Mouse (Mus musculus): ENCODE measurements around the gene Trim31.

Trim31 gene

DNA sequence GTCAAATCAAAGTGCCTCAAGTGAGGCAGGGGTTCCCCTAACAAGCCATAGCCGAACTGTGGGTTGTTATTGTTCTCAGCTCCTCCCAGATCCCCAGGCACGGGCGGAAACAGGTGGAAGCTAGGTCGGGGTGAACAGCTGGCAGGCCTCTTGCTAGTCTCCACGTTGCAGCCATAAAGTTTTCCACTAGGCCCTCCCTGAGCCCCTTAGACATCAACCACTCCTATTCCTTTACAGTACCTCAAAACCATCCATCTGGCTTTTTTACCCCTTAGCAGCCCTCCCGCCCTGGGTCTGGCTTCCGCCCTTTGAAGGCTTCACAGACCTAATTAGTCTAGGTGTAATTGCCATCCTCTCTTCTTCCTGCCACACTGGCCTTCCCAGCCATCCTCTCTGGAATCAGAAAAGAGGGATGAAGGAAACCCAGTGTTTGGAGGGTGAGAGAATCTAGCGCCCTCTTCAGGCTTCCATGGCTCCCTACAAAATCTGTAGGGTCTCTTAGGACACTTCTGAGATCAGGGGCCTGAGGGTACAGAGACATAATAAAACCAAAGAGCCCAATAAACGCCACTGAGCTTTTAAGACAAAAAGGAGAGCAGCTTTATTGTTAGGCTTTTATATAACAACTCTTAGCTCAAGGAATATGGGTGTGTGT, 46.3 kb downstream of the Trim31 start:
- no peak for DNase-seq (ENCODE audit: low spot score)

DNA sequence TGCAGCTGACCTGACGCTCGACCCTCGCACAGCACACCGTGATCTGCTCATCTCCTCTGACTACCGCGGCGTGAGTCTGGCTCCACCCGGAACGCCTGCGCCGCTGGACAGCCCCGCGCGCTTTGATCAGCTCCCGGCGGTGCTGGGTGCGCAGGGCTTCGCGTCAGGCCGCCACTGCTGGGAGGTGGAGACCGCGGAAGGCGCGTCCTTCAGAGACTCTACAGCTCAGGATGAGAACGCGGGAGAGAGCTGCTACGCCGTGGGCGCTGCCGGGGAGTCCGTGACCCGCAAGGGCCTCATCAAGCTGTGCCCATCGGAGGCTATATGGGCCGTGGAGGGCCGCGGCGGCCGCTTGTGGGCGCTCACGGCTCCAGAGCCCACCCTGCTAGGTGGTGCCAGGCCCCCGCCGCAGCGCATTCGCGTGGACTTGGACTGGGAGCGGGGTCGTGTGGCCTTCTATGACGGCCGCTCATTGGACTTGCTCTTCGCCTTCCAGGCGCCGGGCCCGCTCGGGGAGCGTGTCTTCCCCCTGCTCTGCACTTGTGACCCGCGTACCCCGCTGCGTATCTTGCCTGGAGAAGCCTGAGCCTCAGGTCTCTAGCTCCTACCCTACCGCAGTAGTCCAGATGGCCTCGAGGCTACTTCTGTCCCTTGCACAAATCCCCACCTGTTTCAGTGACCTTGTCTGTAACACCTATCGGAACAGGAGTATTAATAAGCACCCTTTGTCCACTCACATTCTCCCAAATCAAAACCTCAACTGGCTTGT, 49.3 kb downstream of the Trim31 start:
- no peak for DNase-seq (ENCODE audit: low spot score)

DNA sequence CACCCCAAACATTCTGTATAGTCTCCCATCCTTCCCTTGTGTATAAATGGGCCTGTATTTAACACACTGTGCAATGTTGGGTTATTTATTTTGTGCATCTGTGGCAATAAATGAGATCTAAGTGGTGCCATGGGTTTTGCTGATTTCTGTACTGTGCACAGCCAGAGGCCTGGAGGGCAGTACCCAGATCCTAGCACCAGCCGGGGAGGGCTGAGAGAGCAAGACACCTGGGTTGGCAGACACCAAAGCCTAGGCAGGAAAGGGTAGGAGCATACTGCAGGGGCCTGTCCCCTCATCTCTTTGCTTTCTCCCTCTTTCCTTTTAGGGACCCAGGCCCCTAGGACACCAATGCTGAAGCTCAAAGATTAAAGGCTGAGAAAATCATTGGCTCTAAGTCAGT, 50.4 kb downstream of the Trim31 start:
- DNase-seq (ENCODE audit: low spot score) = no peak

DNA sequence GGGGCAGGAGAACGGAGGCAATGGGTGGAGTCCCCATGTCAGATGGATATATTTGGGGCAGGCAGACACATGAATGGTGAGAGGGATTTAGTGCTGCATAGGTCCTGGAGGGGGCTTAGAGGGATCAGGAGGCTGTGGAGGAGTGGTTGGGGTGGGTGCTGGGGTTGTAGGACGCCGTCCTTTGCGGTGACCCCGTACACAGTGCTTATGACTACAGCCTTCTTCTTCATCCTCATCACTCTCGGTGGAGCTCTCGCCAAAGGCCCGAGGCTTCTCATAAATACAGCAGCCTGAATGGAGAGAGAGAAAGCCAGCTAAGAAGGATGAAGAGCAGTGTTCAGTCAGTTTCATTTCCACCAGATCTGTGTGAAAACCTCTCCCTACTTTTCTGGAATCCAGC, 51.3 kb downstream of the Trim31 start:
- no peak for DNase-seq (ENCODE audit: low spot score)

DNA sequence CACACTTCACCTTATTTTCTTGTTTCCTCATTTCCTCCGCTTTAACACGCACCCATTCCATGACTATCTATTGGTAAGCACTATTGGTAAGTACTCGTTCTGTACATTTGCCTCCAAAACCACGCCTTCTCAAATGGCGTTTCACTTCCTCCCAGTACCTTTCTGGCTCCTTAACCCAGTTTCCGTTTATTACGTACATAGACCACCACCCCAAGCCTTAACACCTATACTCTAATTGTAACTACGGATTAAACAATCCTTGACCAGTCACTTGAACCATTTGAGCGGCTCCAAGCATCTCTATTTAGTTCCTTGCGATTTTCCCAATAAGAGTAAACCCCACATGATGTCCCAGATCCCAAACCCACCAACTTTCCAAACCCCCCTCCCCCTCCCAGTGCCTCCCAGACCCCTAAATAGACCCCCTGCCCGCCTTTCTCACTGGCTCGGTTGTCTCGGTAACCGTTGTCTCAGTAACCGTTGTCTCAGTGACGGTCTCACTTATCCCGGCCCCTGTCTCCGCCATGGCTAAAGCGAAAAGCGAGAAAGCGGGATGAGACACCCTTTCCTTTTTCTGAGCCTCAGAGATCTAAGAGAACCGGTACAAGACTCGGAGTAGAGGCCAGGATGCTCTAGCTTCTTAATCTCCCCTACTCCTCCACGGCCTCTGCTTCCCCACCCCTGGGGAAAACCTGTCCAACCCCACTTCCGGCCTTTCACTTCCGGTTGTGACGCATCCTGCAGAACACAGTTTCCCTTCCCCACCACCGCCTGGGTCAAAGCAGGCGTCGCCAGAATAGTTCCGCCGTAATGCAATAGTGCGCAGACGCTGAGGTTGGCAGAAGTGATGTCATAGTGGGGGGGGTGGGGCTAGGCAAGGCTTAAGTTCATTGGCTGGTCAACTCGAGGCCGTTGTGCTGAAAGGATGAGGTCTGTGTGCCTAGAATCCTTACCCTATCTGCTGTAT, 53.3 kb downstream of the Trim31 start, which contains the start of gene Ppp1r11:
TSS of gene Ppp1r11 (minus strand) at position 761 of the 967 bp plus-strand sequence.
- peak; percentile 81 for DNase-seq (ENCODE audit: low spot score)

DNA sequence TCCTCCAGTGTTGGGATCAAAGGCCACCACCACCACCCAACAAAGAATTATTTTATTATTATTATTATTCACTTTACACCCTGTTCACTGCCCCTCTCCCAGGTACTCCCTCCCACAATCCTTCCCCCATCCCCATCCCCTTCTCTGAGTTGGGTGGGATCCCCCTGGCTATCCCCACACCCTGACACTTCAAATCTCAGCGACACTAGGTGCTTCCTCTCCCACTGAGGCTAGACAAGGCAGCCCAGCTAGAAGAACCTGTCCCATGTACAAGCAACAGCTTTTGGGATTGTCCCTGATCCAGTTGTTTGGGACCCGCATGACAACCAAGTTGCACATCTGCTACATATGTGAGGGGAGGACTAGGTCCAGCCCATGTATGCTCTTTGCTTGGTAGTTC, 54.7 kb downstream of the Trim31 start:
- DNase-seq (ENCODE audit: low spot score) = no peak

DNA sequence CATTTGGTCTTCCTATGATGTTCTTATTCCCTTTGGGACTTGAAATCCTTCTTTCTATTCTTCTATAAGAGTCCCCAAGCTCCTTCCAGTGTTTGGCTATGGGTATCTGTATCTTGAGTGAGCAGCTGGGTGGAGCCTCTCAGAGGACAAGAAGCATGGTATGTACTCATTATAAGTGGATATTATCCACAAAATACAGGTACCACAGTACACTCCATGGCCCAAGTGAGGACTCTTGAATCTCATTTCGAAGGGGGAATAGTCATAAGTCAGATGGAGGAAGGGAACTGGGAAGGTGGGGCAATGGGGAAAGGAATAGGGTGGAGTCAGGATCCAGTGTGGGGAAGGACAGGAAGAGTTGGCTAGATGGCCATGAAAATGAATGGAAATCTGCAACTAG, 55.1 kb downstream of the Trim31 start:
- DNase-seq (ENCODE audit: low spot score) = no peak

DNA sequence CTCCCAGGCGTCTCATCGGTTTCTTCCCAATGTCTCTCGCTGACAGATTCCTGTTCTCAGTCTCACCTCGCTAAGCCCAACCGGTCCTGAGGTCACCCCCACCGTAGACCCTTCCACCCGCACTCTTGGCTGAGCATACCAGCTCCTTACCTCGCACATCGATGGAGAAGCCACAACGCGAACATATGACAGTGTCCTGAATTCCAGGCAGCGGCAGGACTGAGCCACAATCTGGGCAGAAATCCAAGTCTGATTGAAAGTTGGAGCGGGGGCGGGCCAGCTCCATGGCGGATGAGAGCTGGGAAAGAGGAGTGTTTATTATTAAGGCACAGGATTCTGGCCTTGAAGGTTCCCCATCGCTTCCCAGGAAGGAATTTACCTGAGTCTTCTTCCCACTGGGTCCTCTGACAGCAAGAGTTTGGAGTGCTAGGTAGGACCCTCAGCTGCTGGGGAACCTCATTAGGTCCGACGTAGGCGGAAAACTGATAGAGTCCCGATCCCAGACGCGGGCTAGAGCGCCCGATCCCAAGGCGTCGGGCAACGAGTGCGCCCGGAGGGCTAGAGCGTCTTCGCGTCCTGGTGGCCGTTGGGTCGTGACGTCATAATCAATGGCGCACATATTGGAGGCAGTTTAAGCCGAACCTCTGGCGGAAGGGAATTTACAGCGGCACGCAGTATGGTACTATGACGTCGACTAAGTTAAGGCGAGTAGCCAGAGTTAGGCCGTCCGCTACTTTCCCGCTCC, 60.3 kb downstream of the Trim31 start, which contains the start of the genes Znrd1 and Znrd1as:
TSS of gene Znrd1 (minus strand) at position 561 of the 745 bp plus-strand sequence.
TSS of gene Znrd1as (plus strand) at position 594 of the 745 bp plus-strand sequence.
- peak; percentile 76 for DNase-seq (ENCODE audit: low spot score)

DNA sequence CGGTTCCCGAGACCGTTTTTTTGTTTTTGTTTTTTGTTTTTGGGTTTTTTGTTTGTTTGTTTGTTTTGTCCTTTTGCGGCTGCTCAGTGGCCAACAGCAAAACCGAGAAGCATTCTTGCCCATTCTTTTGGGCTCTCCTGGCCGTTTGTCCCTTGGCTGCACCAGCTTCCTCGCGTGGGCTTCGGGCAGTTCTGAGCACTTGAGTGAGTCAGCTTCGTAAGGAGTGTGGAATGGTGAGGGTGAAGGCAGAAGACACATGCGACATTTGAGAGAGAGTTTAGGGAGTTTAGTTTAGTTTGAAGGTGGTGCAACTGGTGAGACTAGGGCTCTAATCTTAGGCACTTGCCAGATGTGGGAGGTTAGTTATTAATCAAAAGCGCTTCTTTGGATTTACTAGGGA, 61.0 kb downstream of the Trim31 start:
- DNase-seq (ENCODE audit: low spot score) = no peak
